Mouse (Mus musculus): Measurements from ENCODE around the gene Mc1r. TPM values are rescaled to one million over a fixed set of nuclear protein-coding genes. Genes with fewer than 3 reads are reported as not detected.

The Mc1r gene
- polyA plus RNA-seq, 1 experiment from 2014 or later: not detected

DNA sequence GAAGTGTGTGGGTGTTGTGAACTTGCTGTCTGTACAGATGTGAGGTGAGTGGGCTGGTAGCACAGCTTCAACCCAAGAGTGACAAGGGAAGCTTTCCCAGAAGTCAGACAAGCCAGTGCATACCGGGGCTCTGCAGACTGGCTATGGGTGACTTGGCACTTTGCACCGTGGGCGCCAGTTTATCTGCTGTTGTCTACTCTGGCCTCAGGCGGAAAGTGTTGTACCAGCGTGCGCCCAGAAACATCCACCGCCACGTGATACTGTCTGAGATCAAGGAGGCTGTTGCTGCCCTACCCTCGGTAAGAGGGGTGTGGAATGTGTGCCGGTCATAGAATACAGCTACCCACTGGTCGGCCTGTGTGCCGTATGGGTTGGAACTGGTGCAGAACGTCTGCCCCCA, 8.6 kb upstream of the Mc1r start:
- H3K4me3 ChIP-seq (ENCODE audit: low read depth, low read length): no peak overlapping the region
- ATAC-seq: no peak
- WGBS: 87% methylated on average over 13 of the region's 13 CpGs
- no peak overlapping the region for H3K27ac ChIP-seq (ENCODE audit: low read length)
- no peaks in the 10 kb centered on the region for H3K9me3 ChIP-seq (ENCODE audit: low read length)
- H3K36me3 ChIP-seq (ENCODE audit: insufficient read depth, low read length): peaks cover 47% of the 10 kb centered on the region
- no peaks in the 10 kb centered on the region for H3K27me3 ChIP-seq (replicated peaks; ENCODE audit: insufficient read depth, low read length)
- no peak overlapping the region for H3K4me2 ChIP-seq (replicated peaks; ENCODE audit: low read depth, low read length)
- TF ChIP-seq EP300 (IDR thresholded peaks at IDR 0.05) (no peak), CTCF (IDR thresholded peaks at IDR 0.05) (no peak)
- no peak for DNase-seq (ENCODE audit: low spot score)
- H3K9ac ChIP-seq (replicated peaks; ENCODE audit: low read depth): no peak overlapping the region
- no peaks in the 10 kb centered on the region for H3K4me1 ChIP-seq (ENCODE audit: insufficient read depth, low read depth, low read length)

DNA sequence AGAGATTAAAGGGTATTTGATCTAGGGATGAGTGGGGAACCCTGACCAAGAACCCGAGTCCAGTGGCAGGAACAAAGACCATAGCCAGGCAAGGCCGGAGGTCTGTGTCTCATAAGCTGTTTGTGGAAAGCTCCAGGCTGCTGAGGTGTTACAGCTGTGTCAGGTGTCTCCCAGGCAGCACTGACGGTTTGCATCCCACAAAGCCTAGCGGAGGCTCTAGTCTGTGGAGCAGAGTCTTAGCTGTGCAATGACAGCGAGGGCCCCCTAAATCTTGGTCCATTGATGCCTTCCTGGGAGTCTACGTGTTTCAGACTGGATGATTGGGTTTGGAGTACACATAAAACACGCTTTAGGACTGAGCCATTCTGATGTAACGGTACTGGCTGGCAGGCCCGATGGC, 5.0 kb upstream of the Mc1r start:
- TF ChIP-seq EP300 (IDR thresholded peaks at IDR 0.05) (no peak), CTCF (IDR thresholded peaks at IDR 0.05) (no peak)
- Histone ChIP-seq H3K9me3 (ENCODE audit: low read length) (no peaks in the 10 kb centered on the region), H3K4me1 (ENCODE audit: insufficient read depth, low read depth, low read length) (no peaks in the 10 kb centered on the region), H3K36me3 (ENCODE audit: insufficient read depth, low read length) (peaks cover 21% of the 10 kb centered on the region; the same call in 1 of the 2 replicates), H3K9ac (replicated peaks; ENCODE audit: low read depth) (no peak overlapping the region), H3K4me2 (replicated peaks; ENCODE audit: low read depth, low read length) (no peak overlapping the region), H3K27me3 (replicated peaks; ENCODE audit: insufficient read depth, low read length) (no peaks in the 10 kb centered on the region), H3K27ac (ENCODE audit: low read length) (no peak overlapping the region), H3K4me3 (ENCODE audit: low read depth, low read length) (no peak overlapping the region)
- ATAC-seq (no peak), DNase-seq (ENCODE audit: low spot score) (no peak)
- WGBS: 92% methylated on average over 9 of the region's 9 CpGs

DNA sequence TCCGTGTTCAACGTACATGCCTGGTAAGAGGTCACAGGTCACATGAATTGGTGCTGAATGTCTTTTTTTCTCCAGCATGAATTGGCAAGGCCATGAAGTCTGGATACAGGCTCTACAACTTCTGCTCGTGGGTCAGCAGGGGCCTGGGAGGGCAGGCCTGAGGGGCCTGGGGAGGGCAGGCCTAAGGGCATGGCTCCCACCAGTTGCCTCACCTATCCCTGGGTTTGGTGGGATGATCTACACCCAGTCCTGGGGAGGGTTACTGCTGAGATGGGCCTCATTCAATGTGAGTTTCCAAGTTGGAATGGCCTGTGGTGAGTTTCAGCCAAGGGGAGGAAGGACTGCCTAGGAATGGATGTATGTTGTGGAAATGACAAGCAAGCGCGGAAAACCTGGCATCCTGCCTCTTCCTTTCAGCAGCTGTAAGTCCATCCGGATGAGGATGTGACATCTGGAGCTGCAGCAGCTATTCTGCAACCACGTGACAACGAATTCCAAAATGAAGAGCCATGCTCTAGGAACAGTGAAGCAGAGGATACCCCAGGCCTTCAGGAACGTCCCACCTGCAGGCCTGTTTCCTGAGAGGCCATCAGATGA, 4.1 kb upstream of the Mc1r start:
- no peak overlapping the region for H3K9ac ChIP-seq (replicated peaks; ENCODE audit: low read depth)
- H3K4me3 ChIP-seq (ENCODE audit: low read depth, low read length): no peak overlapping the region
- ATAC-seq: no peak
- no peak overlapping the region for H3K27ac ChIP-seq (ENCODE audit: low read length)
- DNase-seq (ENCODE audit: low spot score): no peak
- WGBS: 71% methylated on average over 9 of the region's 9 CpGs
- H3K9me3 ChIP-seq (ENCODE audit: low read length): no peaks in the 10 kb centered on the region
- no peaks in the 10 kb centered on the region for H3K4me1 ChIP-seq (ENCODE audit: insufficient read depth, low read depth, low read length)
- no peak for TF ChIP-seq CTCF (IDR thresholded peaks at IDR 0.05)
- no peak for TF ChIP-seq EP300 (IDR thresholded peaks at IDR 0.05)
- peaks cover 21% of the 10 kb centered on the region; the same call in 1 of the 2 replicates for H3K36me3 ChIP-seq (ENCODE audit: insufficient read depth, low read length)
- no peak overlapping the region for H3K4me2 ChIP-seq (replicated peaks; ENCODE audit: low read depth, low read length)
- no peaks in the 10 kb centered on the region for H3K27me3 ChIP-seq (replicated peaks; ENCODE audit: insufficient read depth, low read length)

DNA sequence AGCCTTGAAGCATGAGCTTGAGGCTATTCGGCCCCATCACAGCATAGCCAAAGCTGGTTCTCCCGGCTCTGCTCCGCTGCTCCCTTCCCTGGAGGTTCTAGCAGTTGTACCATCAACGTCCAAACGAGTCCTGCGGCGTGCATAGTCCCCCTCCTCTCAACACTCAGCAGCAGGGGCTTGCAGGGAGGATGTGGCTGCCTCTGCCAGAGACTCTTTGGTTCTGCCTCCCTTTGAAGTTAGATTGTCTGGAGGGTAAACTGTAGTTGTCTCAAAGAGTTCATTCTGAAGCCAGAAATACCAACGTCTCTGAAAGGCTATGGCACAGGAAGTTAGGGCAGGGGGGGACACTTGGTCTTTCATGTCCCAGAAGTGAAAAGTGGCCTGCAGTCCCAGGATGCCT, 2.4 kb upstream of the Mc1r start:
- TF ChIP-seq EP300 (IDR thresholded peaks at IDR 0.05) (no peak), CTCF (IDR thresholded peaks at IDR 0.05) (no peak)
- H3K4me3 ChIP-seq (ENCODE audit: low read depth, low read length): no peak overlapping the region
- 51% methylated on average over 8 of the region's 8 CpGs for WGBS
- no peak overlapping the region for H3K9ac ChIP-seq (replicated peaks; ENCODE audit: low read depth)
- no peak overlapping the region for H3K4me2 ChIP-seq (replicated peaks; ENCODE audit: low read depth, low read length)
- 0 out of 2 replicates have a peak, but pooled peaks cover under 1% of the 10 kb centered on the region for H3K27me3 ChIP-seq (replicated peaks; ENCODE audit: insufficient read depth, low read length)
- no peaks in the 10 kb centered on the region for H3K9me3 ChIP-seq (ENCODE audit: low read length)
- ATAC-seq (no peak), DNase-seq (ENCODE audit: low spot score) (no peak)
- no peaks in the 10 kb centered on the region for H3K4me1 ChIP-seq (ENCODE audit: insufficient read depth, low read depth, low read length)
- H3K36me3 ChIP-seq (ENCODE audit: insufficient read depth, low read length): peaks cover 6% of the 10 kb centered on the region; the same call in 1 of the 2 replicates
- H3K27ac ChIP-seq (ENCODE audit: low read length): no peak overlapping the region

DNA sequence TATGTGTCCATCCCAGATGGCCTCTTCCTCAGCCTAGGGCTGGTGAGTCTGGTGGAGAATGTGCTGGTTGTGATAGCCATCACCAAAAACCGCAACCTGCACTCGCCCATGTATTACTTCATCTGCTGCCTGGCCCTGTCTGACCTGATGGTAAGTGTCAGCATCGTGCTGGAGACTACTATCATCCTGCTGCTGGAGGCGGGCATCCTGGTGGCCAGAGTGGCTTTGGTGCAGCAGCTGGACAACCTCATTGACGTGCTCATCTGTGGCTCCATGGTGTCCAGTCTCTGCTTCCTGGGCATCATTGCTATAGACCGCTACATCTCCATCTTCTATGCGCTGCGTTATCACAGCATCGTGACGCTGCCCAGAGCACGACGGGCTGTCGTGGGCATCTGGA, 705 bp downstream of the Mc1r start:
- 81% methylated on average over 13 of the region's 13 CpGs for WGBS
- Histone ChIP-seq H3K4me2 (replicated peaks; ENCODE audit: low read depth, low read length) (no peak overlapping the region), H3K27ac (ENCODE audit: low read length) (no peak overlapping the region), H3K9ac (replicated peaks; ENCODE audit: low read depth) (no peak overlapping the region), H3K27me3 (replicated peaks; ENCODE audit: insufficient read depth, low read length) (peaks cover 26% of the 10 kb centered on the region), H3K4me3 (ENCODE audit: low read depth, low read length) (no peak overlapping the region), H3K4me1 (ENCODE audit: insufficient read depth, low read depth, low read length) (no peaks in the 10 kb centered on the region), H3K36me3 (ENCODE audit: insufficient read depth, low read length) (no peaks in the 10 kb centered on the region), H3K9me3 (ENCODE audit: low read length) (no peaks in the 10 kb centered on the region)
- no peak for DNase-seq (ENCODE audit: low spot score)
- ATAC-seq: no peak
- TF ChIP-seq EP300 (IDR thresholded peaks at IDR 0.05) (no peak), CTCF (IDR thresholded peaks at IDR 0.05) (no peak)

DNA sequence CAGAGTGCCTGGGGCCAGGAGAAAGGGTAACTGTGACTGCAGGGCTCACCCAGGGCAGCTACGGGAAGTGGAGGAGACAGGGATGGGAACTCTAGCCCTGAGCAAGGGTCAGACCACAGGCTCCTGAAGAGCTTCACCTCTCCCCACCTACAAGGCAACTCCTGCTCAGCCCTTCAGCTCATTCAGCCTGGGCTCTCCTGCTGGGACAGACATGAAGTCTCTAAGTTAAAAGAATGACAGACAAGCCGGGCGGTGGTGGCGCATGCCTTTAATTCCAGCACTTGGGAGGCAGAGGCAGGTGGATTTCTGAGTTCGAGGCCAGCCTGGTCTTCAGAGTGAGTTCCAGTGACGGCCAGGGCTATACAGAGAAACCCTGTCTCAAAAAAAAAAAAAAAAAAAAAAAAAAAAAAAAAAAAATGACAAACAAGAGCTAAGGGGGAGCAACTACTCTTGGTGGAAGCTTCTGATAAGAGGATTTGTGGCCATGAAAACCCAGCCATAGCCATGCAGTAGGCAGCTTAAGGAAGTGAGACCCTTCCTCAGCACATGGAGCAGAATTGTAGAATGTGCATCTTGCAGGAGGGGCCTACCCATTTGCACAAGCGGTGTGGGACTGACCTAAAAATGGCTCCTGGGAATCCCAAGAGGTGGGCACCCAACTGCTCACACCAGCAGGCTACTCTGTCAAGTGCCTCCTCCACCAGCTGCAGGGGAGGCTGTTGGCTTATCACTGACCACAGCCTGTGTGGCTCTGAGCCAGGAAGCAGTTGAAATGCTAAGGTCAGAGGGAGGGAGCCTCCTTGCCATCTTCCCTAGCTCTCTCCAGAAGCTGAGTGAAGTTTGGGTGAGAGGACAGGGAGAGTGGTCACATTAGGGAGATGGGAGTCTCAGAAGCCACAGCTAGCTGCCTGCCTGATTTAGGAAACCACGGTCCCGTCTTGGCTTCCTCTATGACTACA, 2.0 kb downstream of the Mc1r start:
- no peak overlapping the region for H3K4me3 ChIP-seq (ENCODE audit: low read depth, low read length)
- no peaks in the 10 kb centered on the region for H3K36me3 ChIP-seq (ENCODE audit: insufficient read depth, low read length)
- H3K27me3 ChIP-seq (replicated peaks; ENCODE audit: insufficient read depth, low read length): peaks cover 32% of the 10 kb centered on the region
- WGBS: 67% methylated on average over 9 of the region's 9 CpGs
- no peak overlapping the region for H3K4me2 ChIP-seq (replicated peaks; ENCODE audit: low read depth, low read length)
- no peak overlapping the region for H3K9ac ChIP-seq (replicated peaks; ENCODE audit: low read depth)
- no peaks in the 10 kb centered on the region for H3K4me1 ChIP-seq (ENCODE audit: insufficient read depth, low read depth, low read length)
- TF ChIP-seq EP300 (IDR thresholded peaks at IDR 0.05) (no peak), CTCF (IDR thresholded peaks at IDR 0.05) (no peak)
- DNase-seq (ENCODE audit: low spot score): no peak
- ATAC-seq: no peak
- H3K27ac ChIP-seq (ENCODE audit: low read length): no peak overlapping the region
- H3K9me3 ChIP-seq (ENCODE audit: low read length): no peaks in the 10 kb centered on the region
